Mouse (Mus musculus) v-Abl transformed pro-B cells (cell line): ENCODE results near the gene Mrpl30.

Experiments used
- in situ Hi-C, 2 experiments: fragments of 400-800 bp; cut with MboI; formaldehyde crosslinking; loops; one replicate each; pipeline ENCODE4 v1.15.1; 2025; ENCODE audit not compliant: unreplicated experiment in 2 of 2

Gene Mrpl30

GRCm38 (mm10) chr1:37890025-37890652 is at the start of gene Mrpl30, which contains the start of gene Mitd1:
Mrpl30 (plus strand) TSS chr1:37890477.
Mitd1 (minus strand) TSS chr1:37890411.
- in situ Hi-C loops: loop anchor here (5.0 to 25.0 kb wide), 5 partner anchors 107 to 897 kb away; partner anchors contain the start of genes Eif5b (in 1 of the 2) and Txndc9 (in 1 of the 2)

DNA sequence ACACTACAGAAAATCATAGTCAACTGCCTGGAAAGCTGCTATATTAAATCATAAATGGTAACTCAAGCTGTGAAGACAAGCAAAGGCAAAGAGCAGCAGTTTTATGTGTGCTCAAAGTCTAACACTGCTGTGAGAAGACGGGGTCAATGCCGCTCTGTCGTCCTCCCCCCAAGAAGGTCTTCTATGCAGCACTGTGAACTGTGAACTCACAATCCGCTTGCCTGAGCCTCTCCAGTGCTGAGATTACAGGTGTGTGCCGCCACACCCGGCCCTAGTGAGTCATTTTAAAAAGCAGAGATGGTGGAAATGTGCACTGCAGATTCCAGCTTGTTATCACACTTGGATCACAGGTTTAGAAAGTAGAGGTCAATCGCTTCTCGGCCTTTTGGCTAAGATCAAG is 43.4 kb upstream of the Mrpl30 start:
- in situ Hi-C loops: no loop called here

DNA sequence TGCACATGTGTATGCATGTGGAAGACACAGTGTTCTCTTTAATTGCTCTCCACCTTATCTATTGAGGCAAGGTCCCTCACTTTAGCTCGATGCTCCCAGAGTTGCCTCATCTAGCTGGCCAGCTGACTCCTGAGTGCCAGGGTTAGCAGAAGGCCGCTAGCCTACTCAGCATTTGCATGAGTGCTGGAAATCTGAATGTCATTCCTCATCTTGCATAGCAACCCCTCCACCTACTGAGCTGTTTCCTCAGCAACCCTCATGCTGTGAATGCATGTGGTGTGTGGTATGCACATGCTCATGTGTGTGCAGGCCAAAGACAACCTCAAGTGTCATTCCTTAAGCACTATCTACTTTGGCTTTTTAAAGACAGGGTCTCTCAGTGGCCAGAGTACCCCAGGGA is 39.6 kb upstream of the Mrpl30 start:
- in situ Hi-C loops: loop anchor here (25.0 kb wide), 3 partner anchors 388 to 1138 kb away; partner anchors contain the start of genes 4933424G06Rik (in 1 of the 2) and Actr1b (in 1 of the 2)

DNA sequence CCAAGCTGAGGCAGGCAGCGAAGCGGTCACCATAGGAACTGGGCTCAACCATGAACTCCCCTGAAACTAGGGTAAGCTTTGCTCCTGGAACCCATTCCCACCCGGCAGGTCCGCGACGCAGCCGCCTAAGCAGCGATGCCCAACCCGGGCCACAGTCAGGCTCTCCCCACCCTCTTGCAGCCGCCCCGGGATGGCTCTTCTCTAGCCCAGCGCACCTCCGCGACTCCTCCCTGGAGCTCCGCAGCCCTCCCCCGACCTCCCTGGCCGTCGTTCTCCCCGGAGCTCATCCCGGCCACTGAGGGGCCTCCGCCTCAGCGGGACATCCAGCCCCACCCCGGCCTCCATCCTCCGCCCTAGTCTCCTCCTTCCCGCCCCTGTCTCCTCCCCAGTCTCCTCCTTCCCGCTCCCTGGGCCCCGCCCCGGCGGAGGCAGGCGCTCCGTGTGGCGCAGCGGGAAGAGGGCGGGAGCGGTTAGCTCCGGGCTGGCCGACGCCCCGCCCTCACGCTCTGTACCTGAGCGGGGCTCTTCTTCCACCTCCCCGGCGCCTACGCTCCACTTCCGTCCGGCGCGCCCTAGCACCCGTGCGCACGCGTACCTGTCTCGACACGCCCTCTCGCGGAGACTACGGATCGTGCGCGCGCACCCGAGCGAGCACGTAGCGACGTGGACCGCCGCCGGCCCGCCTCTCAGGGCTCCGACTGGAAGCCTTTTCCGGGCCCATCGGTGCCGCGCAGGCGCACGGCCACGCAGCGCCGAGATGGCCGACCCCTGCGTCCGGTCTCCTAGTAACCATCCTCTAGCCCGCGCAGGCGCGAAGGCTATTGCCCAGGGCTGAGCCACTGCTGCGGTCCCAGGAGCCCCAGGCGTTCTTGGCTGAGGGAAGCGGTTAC is 25.5 kb upstream of the Mrpl30 start:
- in situ Hi-C loops: loop anchor here (5.0 to 25.0 kb wide), 7 partner anchors 182 to 1152 kb away; partner anchors contain the start of genes 4933424G06Rik (in 1 of the 2) and Actr1b (in 1 of the 2)

- in situ Hi-C loops: loop anchor here (5.0 to 25.0 kb wide), 6 partner anchors 191 to 1153 kb away; partner anchors contain the start of genes 4933424G06Rik (in 1 of the 2) and Actr1b (in 1 of the 2)
These were observed 24.7 kb upstream of the Mrpl30 start for GRCm38 (mm10) chr1:37865401-37866215.

DNA sequence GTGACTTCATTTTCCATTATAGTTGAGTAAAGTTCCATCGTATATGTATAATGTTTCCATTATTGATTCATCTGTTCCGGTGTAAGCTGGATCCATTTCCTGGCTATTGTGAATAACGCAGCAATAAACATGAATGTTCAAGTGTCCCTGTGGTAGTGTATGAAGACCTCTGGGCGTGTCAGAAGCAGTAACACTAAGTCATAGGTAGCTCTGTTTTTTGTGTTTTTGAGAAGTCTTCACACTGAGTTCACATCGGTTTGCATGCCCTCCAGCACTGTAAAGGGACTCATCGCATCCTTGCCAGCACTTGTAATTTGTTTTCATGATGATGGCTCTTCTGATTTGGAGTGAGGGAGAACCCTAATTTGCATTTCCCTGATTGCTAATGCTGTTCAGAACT is 24.0 kb upstream of the Mrpl30 start, which contains the start of gene Tsga10:
Gene Tsga10, minus strand, starts transcription at position 144 of the 400 bp plus-strand sequence.
- in situ Hi-C loops: loop anchor here (5.0 to 25.0 kb wide), 6 partner anchors 191 to 1154 kb away; partner anchors contain the start of genes 4933424G06Rik (in 1 of the 2) and Actr1b (in 1 of the 2)

DNA sequence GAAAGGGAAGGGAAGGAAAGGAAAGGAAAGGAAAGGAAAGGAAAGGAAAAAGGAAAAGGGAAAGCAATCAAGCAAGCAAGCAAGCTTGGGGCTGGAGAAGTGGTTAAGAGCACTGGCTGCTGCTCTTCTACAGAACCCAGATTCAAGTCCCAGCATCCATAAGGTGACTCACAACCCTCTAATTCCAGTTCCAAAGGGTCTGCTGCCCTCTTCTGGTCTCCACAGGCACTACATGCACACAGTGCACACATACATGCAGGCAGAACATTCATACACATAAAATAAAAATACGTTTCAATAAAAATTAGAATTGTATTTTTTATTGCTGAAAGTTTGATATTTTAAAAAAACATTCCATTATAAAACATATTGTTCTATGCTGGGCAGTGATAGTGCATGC is 23.2 kb upstream of the Mrpl30 start:
- in situ Hi-C loops: loop anchor here (5.0 to 25.0 kb wide), 6 partner anchors 192 to 1155 kb away; partner anchors contain the start of genes 4933424G06Rik (in 1 of the 2) and Actr1b (in 1 of the 2)

DNA sequence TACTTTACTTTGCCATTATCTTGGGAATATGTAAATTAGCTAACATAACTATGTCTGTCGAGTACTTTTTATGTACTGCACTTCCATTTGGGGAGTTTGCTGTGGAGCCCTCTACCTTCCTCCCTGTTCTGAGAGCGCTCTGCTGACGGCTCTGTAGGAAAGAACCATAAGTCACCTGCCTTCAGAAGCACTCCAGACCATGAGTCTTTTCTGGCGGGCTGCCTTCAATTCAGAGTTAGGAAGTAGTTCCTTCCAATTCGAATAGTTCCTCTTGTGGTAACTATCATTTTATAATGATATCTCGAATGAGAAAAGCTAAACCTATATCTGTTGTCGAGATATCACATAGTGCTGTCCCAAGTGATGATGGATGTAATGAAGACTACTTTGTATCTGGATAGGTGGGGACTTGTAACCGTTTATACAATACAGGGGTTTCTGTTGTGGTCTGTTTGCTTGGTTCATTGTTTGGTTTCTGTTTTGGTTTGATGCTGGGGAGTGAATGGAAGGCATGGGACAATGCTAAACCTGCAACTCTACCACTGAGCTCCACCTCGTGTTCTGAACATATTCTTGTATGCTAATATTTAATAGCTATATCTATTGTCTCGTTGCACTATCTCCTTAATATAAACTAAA is 22.5 kb upstream of the Mrpl30 start:
- in situ Hi-C loops: loop anchor here (5.0 to 25.0 kb wide), 6 partner anchors 193 to 1156 kb away; partner anchors contain the start of genes 4933424G06Rik (in 1 of the 2) and Actr1b (in 1 of the 2)

DNA sequence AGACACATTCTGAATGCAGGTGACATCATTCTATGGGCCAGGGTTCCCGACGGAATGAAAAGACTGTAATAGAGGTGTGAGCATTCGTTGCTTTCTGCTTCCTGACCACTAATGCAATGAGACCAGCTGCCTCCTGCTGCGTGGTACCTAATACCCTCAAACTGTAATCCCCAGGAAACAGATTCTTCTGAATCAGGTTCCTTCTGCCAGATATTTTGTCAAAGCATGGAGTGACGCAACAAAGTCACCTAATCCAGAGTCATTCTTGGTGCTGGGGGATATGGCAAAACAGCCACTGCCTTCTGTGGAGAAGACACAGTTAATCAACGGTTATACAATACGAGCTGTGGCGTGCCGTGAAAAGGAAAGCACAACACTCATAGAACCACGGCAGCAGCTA is 21.6 kb upstream of the Mrpl30 start:
- in situ Hi-C loops: loop anchor here (5.0 to 25.0 kb wide), 6 partner anchors 194 to 1156 kb away; partner anchors contain the start of genes 4933424G06Rik (in 1 of the 2) and Actr1b (in 1 of the 2)

DNA sequence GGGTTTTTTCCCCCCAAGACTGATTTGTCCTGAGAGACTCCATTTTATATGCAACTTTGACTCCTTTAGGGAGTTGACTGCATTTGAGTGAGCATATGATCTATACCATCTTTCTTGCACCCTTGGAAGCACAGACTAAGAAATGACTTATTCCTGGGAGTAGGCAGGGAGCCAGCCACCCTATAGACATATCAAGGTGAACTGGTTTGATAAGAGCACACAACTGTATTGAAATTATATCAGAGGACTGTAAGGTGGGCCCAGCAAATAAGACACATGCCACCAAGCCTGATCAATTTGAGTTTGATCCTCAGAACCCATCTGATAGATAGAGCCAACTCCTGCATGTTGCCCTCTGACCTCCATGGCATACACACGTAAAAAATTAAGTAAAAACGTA is 20.9 kb upstream of the Mrpl30 start:
- in situ Hi-C loops: loop anchor here (5.0 to 25.0 kb wide), 6 partner anchors 195 to 1157 kb away; partner anchors contain the start of genes 4933424G06Rik (in 1 of the 2) and Actr1b (in 1 of the 2)

DNA sequence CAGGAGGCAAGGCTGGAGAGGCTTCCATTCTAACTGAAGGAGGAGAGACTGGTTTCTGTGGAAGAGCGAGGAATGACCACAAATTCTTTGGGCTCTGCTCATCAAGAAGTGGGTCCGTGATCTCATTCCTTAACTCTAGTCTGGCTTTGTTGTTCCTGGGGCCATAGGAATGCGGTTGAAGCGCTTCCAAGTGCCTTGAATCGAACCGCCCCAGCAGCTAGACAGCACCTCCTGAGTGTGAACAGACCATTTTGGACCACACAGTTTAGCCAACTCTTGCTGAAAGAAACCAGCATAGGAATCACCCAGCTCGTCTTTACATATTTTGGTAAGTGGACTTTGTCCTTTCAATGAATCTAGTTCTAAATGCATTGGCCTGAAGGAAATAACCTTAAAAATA is 18.6 kb upstream of the Mrpl30 start, which contains the start of gene Lipt1:
Gene Lipt1, plus strand, starts transcription at position 35 of the 400 bp plus-strand sequence.
- in situ Hi-C loops: loop anchor here (25.0 kb wide), 3 partner anchors 409 to 1159 kb away; partner anchors contain the start of genes 4933424G06Rik (in 1 of the 2) and Actr1b (in 1 of the 2)

DNA sequence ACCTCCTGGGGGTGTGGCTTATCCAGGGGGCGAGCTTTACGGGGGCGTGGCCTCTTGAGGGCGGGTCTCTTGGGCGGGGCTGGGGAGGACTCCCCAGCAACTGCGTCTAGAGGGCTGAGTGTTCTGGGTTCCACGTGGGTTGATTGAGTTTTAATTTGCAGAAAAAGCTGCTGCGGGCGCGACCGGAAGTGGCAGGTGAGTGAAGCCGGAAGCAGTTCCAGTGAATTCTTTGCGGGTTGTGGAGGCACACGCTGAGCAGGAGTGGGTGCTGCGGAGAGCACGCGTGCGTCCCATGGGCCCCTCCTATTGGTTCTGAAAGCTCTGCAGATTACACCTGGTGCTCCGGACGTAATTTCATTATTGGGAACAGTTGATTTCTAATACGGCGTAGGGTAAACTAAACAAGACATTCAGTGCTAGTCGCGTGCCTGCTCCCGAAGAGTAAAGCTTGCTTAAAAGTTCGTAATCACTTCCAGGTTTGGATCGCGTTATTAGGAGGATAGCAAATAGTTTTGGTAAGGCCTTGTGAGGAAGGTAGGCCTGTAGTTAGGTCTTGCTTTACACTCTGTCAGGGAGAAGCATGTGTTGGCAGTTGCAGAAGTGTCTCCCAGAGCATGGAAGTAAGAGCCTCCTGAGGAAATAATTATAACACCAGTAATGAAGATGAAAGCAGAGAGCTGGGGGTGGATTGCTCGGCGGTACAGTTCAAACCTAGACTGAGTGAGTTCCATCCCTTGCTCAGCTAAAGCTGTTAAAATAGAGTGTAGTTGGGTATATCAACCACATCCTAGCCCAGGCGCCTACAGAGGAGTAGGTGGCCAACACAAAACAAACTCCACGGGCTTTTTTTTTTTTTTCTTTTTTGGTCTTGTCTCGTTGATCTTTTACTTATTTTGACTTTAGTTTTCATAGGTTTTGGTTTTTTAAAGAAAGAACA is 17.9 kb upstream of the Mrpl30 start:
- in situ Hi-C loops: loop anchor here (25.0 kb wide), 3 partner anchors 410 to 1160 kb away; partner anchors contain the start of genes 4933424G06Rik (in 1 of the 2) and Actr1b (in 1 of the 2)

GRCm38 (mm10) chr1:37873157-37873556 is 17.1 kb upstream of the Mrpl30 start:
- in situ Hi-C loops: loop anchor here (25.0 kb wide), 3 partner anchors 411 to 1161 kb away; partner anchors contain the start of genes 4933424G06Rik (in 1 of the 2) and Actr1b (in 1 of the 2)

DNA sequence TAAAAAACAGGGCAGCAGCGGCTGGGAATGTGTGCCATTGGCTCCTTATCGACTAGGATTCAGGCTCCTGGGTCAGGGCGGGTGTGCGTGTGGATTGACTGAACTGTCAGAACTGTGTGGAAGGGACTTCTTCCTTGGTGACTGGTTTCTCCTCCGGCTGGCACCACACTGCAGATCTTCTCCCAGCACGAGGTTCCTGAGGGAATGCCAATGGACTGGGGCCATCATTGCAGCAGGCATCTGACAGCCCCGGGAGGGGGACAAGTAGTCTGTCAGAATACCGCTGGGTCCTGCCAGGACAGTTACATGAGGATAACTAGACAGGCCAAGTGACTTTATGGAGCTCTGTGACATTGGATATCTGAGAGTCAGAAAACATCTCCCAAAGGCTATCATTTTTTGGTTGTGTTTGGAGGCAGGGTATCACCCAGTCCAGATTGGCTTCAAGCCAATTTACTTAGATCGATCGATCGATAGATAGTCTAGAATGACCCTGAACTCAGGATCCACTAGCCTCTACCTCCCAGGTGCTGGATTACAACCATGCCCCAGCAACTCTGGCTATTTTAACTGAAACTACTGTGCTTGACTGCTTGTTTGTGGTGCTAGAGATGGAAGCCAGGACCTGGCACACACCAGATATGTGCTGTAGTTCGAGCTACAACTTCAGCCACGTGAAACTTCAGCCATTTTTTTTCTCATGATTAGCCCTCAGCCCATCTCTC is 12.4 kb upstream of the Mrpl30 start:
- in situ Hi-C loops: loop anchor here in 1 of 2 experiments (25.0 kb wide), 2 partner anchors 284 to 909 kb away; no protein-coding TSS in a partner anchor

- in situ Hi-C loops: loop anchor here in 1 of 2 experiments (25.0 kb wide), 2 partner anchors 279 to 904 kb away; no protein-coding TSS in a partner anchor
These were observed 6.9 kb upstream of the Mrpl30 start for GRCm38 (mm10) chr1:37883411-37883810.

DNA sequence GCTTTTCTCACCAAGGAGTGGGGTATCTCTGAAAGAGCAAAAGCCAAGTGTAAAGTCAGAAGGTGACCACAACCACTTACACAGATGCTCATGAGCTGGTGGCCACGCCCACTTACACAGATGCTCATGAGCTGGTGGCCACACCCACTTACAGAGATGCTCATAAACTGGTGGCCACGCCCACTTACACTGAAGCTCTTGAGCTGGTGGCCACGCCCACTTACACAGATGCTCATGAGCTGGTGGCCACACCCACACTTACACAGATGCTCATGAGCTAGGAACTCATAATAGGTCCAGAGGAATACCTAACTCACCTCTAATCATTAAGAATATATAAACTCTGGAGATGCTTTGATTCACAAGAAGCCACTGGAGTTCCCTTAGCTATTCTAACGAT is 5.8 kb upstream of the Mrpl30 start:
- in situ Hi-C loops: loop anchor here in 1 of 2 experiments (25.0 kb wide), 2 partner anchors 278 to 903 kb away; no protein-coding TSS in a partner anchor
